Mouse (Mus musculus) mature B cell (primary cell): ENCODE measurements at regions not wholly inside any gene's neighbourhood (a gene's known extent, or its start where the extent isn't known, plus 50 kb on each side); places are given as distances from the start of the nearest gene placed in this dataset.

ENCODE experiments used
- in situ Hi-C: fragments of 300-500 bp; cut with MboI; formaldehyde crosslinking; loops from 2 replicates; pipeline ENCODE4 v1.14.3; 2019

GRCm38 (mm10) chr17:66251495-66251894 is 128.2 kb downstream of the Ddx11 start:
- in situ Hi-C loops, result no loop called here

DNA sequence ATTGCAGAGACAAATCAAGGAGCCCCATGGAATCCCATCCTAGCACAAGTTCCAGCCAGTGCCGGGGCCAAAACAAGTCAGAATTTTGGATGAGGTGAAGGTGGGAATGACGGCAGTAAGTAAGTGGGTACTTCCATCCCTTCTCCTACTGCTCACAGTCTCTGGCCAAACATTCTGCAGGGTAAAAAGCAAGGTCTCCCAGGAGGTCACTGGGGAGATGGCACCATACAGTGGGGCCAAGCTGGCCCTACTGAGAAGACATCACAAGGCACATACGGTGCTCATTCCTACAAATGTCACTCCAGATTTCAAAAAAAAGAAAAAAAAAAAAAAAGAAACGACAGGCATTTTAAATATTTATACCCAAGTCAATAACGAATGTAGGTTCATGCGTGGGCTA is 129.6 kb downstream of the Ddx11 start:
- in situ Hi-C loops, result no loop called here

- in situ Hi-C loops, result no loop called here
Measured at GRCm38 (mm10) chr17:66259697-66260096, 136.4 kb downstream of the Ddx11 start.

GRCm38 (mm10) chr17:66262681-66263240 is 139.4 kb downstream of the Ddx11 start:
- in situ Hi-C loops, result no loop called here

- in situ Hi-C loops, result no loop called here
Measured at GRCm38 (mm10) chr17:66263405-66263804, 140.1 kb downstream of the Ddx11 start.

GRCm38 (mm10) chr17:66266803-66267202 is 143.5 kb downstream of the Ddx11 start:
- in situ Hi-C loops, result no loop called here

GRCm38 (mm10) chr17:66267831-66268230 is 144.5 kb downstream of the Ddx11 start:
- in situ Hi-C loops, result no loop called here

- in situ Hi-C loops, result no loop called here
Measured at GRCm38 (mm10) chr17:66269567-66269966, 146.2 kb downstream of the Ddx11 start.

DNA sequence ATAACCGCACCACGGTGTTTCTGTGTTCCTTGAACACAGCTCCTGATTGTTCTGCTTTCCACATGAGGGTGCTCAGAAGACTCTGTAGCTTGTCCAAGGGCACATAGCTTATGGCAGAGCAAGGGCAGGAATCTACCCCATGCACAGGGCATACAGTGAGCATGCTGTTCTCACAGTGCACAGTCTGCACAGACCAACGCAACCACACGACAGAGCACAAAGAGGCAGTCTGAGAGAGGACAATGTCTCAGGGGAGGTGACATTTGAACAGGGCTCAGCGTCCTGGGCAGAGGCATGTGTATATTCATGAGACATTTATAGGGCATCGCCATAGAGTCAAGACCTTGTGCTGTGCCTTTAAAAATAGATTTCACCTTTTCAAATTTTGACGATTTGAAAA is 148.6 kb downstream of the Ddx11 start:
- in situ Hi-C loops, result no loop called here

DNA sequence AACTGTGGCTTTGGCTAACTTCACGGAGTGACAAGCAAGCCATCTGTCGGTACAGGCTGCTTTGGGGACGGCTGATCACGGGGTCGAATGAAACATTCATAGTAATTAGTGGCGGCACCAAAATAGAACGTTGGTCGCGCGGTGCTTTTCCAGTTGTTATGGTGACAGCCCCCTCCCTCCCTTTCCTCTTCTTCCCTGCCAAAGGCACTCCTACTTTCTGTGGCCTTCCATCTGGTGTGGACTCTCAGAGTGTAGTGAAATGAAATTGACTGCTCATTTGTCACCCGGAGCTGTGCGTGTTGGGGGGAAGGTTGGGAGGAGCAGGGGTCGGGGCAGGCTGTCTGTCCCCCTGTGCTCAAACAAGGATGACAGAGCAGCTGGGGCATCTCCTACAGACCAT is 153.5 kb downstream of the Ddx11 start:
- in situ Hi-C loops, result no loop called here

DNA sequence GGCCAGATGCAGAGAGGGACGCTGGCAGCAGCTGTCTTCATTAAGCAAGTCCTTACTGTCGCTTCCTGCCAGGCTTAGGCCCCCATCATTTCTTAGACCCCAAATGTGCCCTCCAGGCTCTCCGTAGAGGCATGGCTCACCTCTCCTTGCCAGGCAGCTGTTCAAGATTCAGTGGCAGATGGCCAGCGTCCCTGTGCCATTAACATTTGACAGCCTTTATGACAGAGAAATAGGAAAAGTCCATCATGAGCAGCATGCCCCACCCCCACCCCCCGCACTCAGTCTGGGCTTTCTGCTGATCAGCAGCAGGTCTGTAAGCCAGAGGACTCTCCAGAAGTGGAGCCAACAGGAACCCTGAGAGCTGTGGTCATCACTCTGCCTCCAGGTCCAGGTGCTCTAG is 154.7 kb downstream of the Ddx11 start:
- in situ Hi-C loops, result no loop called here

DNA sequence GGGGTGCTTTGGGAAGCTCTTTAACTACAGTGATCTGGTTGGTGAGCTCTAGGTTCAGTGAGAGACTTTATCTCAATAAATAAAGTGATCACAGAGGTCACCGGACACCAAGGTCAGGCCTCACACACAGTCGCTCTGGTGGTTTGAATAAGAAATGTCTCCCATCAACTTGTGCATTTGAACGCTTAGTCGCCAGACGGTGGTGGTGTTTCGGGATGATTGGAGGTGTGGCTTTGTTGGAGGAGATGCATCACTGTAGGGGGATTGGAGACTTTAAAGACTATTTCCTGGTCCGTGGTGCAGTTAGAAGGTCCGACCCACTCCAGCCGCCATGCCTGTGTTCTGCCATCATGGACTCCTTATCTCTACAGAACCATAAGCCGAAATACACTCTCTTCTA is 162.0 kb downstream of the Ddx11 start:
- in situ Hi-C loops, result no loop called here
